28 mouse cellular contexts compared by ENCODE assay signal in the genomic region with DNA sequence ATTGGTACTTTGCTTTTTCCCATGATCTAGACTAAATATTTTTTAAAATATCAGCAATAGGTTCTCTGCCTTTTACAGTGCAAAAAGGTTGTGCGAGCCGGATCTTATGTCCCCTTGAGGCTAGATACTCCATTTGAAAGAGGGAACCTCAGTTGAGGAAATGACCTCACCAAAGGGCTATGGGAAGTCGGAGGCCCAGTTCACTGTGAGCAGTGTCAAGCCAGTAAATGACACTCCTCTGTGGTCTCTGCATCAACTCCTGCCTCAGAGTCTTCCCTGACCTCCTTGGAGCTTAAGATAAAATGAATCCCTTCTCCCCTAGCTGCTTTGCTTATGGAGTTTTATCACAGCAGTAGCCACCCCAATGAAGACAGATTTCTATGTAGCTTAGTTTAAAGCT.
A peak's percentile ranks its signal among the peaks of the same experiment; 100 is the strongest.
DNase-seq lines count a peak whose midpoint lies in the region; ATAC-seq and TF ChIP-seq lines count a peak whose summit lies in the region.
"Had no signal": no experiment of that assay in that cellular context is flagged by ENCODE, and none has a peak within 500 bp of the region (broad histone marks: within the 10 kb centered on the region; RNA-seq: fewer than 3 reads in every experiment).

No protein-coding gene starts in this region.

- peak; percentile 3 for DNase-seq in lung, embryonic 14.5 days
- no peak for DNase-seq in lung, postnatal 10 days
- DNase-seq in liver, embryonic 13.5 days: peak; percentile 16
- no peak for DNase-seq in midbrain, embryonic 14.5 days
- no peak for DNase-seq in cerebellum, adult 2 months
- DNase-seq: adrenal gland, adult 8-10 months; cerebellum, adult 18-20 months; cerebellum, postnatal 25 days; gastrocnemius, postnatal 36 days; heart, postnatal 14 days; kidney, adult 18-20 months; kidney, postnatal 25 days; lung, adult 2 months; lung, postnatal 36 days; retina, postnatal 1 day; right cerebral cortex, postnatal 25 days; thymus, postnatal 14 days had no signal

- H3K4me1 ChIP-seq in lung, embryonic 14.5 days (ENCODE audit: insufficient read depth): no peaks in the 10 kb centered on the region
- peaks cover 14% of the 10 kb centered on the region for H3K4me1 ChIP-seq in liver, embryonic 13.5 days (replicated peaks)
- H3K4me1 ChIP-seq in midbrain, embryonic 14.5 days (ENCODE audit: control insufficient read depth, insufficient read depth, low read length): no peaks in the 10 kb centered on the region
- H3K4me1 ChIP-seq in cerebellum, adult 2 months (ENCODE audit: control insufficient read depth, insufficient read depth, low read length): no peaks in the 10 kb centered on the region
- H3K4me1 ChIP-seq: forebrain, embryonic 13.5 days; kidney, embryonic 15.5 days; limb, embryonic 13.5 days; midbrain, embryonic 12.5 days had no signal

- no peak for ATAC-seq in lung, embryonic 14.5 days (ENCODE audit: insufficient read depth)
- ATAC-seq in granulocyte monocyte progenitor cell, adult 5-6 weeks (replicated peaks; ENCODE audit: poor library complexity, severe bottlenecking): 0 out of 2 replicates have a peak, but pooled peaks have one; percentile 30
- ATAC-seq in liver, embryonic 13.5 days (ENCODE audit: low read depth): peak; percentile 67
- ATAC-seq in megakaryocyte progenitor cell, adult 5-6 weeks (replicated peaks; ENCODE audit: poor library complexity): peak; percentile 32
- no peak for ATAC-seq in CD4-positive, CD25-positive, alpha-beta regulatory T cell, adult 4 months
- no peak for ATAC-seq in midbrain, embryonic 14.5 days (ENCODE audit: low FRiP score, low TSS enrichment)
- ATAC-seq: activated CD4-positive, CD25-positive, alpha-beta regulatory T cell, adult 4 months; forebrain, embryonic 13.5 days; hindbrain, embryonic 16.5 days had no signal

- no peak for TF ChIP-seq CTCF in lung, embryonic 14.5 days (IDR thresholded peaks at IDR 0.05; ENCODE audit: low read depth)
- TF ChIP-seq CTCF in cerebellum, adult 2 months (IDR thresholded peaks at IDR 0.05; ENCODE audit: borderline replicate concordance, insufficient read depth, low read depth, low read length): no peak

- H3K36me3 ChIP-seq in lung, embryonic 14.5 days (ENCODE audit: insufficient read depth): 0 out of 2 replicates have a peak, but pooled peaks cover 4% of the 10 kb centered on the region
- H3K36me3 ChIP-seq in liver, embryonic 13.5 days: peaks cover 7% of the 10 kb centered on the region; the same call in 1 of the 2 replicates
- H3K36me3 ChIP-seq in midbrain, embryonic 14.5 days (ENCODE audit: control insufficient read depth, insufficient read depth, low read length): peaks cover 2% of the 10 kb centered on the region; the same call in 1 of the 2 replicates
- H3K36me3 ChIP-seq: midbrain, embryonic 12.5 days had no signal

- TF ChIP-seq POLR2A in cerebellum, adult 2 months (IDR thresholded peaks at IDR 0.05; ENCODE audit: borderline replicate concordance, insufficient read depth, low read length): no peak

- no peak overlapping the region for H3K4me3 ChIP-seq in lung, embryonic 14.5 days (ENCODE audit: low read depth, low read length)
- no peak overlapping the region for H3K4me3 ChIP-seq in liver, embryonic 13.5 days (replicated peaks)
- H3K4me3 ChIP-seq in midbrain, embryonic 14.5 days (replicated peaks; ENCODE audit: low read depth, low read length): no peak overlapping the region
- H3K4me3 ChIP-seq in cerebellum, adult 2 months (replicated peaks; ENCODE audit: insufficient read depth, low read depth, low read length): no peak overlapping the region
- H3K4me3 ChIP-seq: forebrain, embryonic 13.5 days; kidney, embryonic 15.5 days; layer of hippocampus, adult 2 months; limb, embryonic 13.5 days; megakaryocyte, embryonic 14.5 days; midbrain, embryonic 12.5 days had no signal

- no peak overlapping the region for H3K9ac ChIP-seq in lung, embryonic 14.5 days
- no peak overlapping the region for H3K9ac ChIP-seq in liver, embryonic 13.5 days
- H3K9ac ChIP-seq in midbrain, embryonic 14.5 days (replicated peaks; ENCODE audit: low read length): no peak overlapping the region
- H3K9ac ChIP-seq: forebrain, embryonic 13.5 days; kidney, embryonic 15.5 days; limb, embryonic 13.5 days; midbrain, embryonic 12.5 days had no signal

- WGBS in lung, embryonic 14.5 days: 67% methylated on average over 3 of the region's 3 CpGs
- 22% methylated on average over 3 of the region's 3 CpGs for WGBS in liver, embryonic 13.5 days (ENCODE audit: insufficient replicate concordance)
- 87% methylated on average over 3 of the region's 3 CpGs for WGBS in midbrain, embryonic 14.5 days
- 89% methylated on average over 3 of the region's 3 CpGs for WGBS in cerebellum, adult 2 months

- H3K9me3 ChIP-seq in lung, embryonic 14.5 days (ENCODE audit: low read depth, low read length): no peaks in the 10 kb centered on the region
- no peaks in the 10 kb centered on the region for H3K9me3 ChIP-seq in liver, embryonic 13.5 days (replicated peaks)
- H3K9me3 ChIP-seq in midbrain, embryonic 14.5 days (ENCODE audit: control insufficient read depth, low read length): no peaks in the 10 kb centered on the region
- H3K9me3 ChIP-seq: forebrain, embryonic 13.5 days; kidney, embryonic 15.5 days; limb, embryonic 13.5 days; megakaryocyte, embryonic 14.5 days; midbrain, embryonic 12.5 days had no signal

- H3K4me2 ChIP-seq in lung, embryonic 14.5 days: no peak overlapping the region
- H3K4me2 ChIP-seq in liver, embryonic 13.5 days: peak overlapping the region; percentile 35
- H3K4me2 ChIP-seq in midbrain, embryonic 14.5 days (ENCODE audit: low read length): no peak overlapping the region
- H3K4me2 ChIP-seq: forebrain, embryonic 13.5 days; kidney, embryonic 15.5 days; limb, embryonic 13.5 days; midbrain, embryonic 12.5 days had no signal

- H3K27me3 ChIP-seq in lung, embryonic 14.5 days (ENCODE audit: insufficient read depth, low read length): no peaks in the 10 kb centered on the region
- no peaks in the 10 kb centered on the region for H3K27me3 ChIP-seq in liver, embryonic 13.5 days
- no peaks in the 10 kb centered on the region for H3K27me3 ChIP-seq in midbrain, embryonic 14.5 days (ENCODE audit: control insufficient read depth, insufficient read depth, low read length)
- H3K27me3 ChIP-seq in cerebellum, adult 2 months (ENCODE audit: control insufficient read depth, insufficient read depth, low read length): no peaks in the 10 kb centered on the region
- H3K27me3 ChIP-seq: forebrain, embryonic 13.5 days; kidney, embryonic 15.5 days; limb, embryonic 13.5 days; megakaryocyte, embryonic 14.5 days; midbrain, embryonic 12.5 days had no signal

- no peak overlapping the region for H3K27ac ChIP-seq in lung, embryonic 14.5 days (ENCODE audit: low read depth)
- H3K27ac ChIP-seq in liver, embryonic 13.5 days: peak overlapping the region; percentile 85
- no peak overlapping the region for H3K27ac ChIP-seq in midbrain, embryonic 14.5 days (replicated peaks; ENCODE audit: low read depth, low read length)
- no peak overlapping the region for H3K27ac ChIP-seq in cerebellum, adult 2 months (ENCODE audit: insufficient read depth, low read length)
- H3K27ac ChIP-seq: forebrain, embryonic 13.5 days; kidney, embryonic 15.5 days; layer of hippocampus, adult 2 months; limb, embryonic 13.5 days; midbrain, embryonic 12.5 days had no signal

Comparison
In these comparisons a context has a peak if more than half of its experiments do, and no peak if none do; other contexts are left out.
1. DNase-seq: peak in lung, embryonic 14.5 days (single experiment) and liver, embryonic 13.5 days (single experiment); none in lung, postnatal 10 days (single experiment), midbrain, embryonic 14.5 days (single experiment) and cerebellum, adult 2 months (0 of 2).
2. ATAC-seq: peak in granulocyte monocyte progenitor cell, adult 5-6 weeks (single experiment), liver, embryonic 13.5 days (single experiment) and megakaryocyte progenitor cell, adult 5-6 weeks (single experiment); none in lung, embryonic 14.5 days (single experiment), CD4-positive, CD25-positive, alpha-beta regulatory T cell, adult 4 months (single experiment) and midbrain, embryonic 14.5 days (single experiment).